Mouse (Mus musculus) kidney, adult 2 months (tissue): ENCODE measurements around the gene Ss18l2.

Experiments
- CTCF ChIP-seq: fragments of 200-500 bp; conservative IDR thresholded peaks from 2 replicates; pipeline ENCODE4 v1.5.1; 2011; ENCODE audit warnings: low read depth, mild to moderate bottlenecking, control low read depth, low read length, moderate library complexity, mixed read lengths; ENCODE audit not compliant: insufficient read depth, insufficient read length
- POLR2A ChIP-seq: fragments of 200-500 bp; IDR thresholded peaks from one replicate; pipeline ENCODE4 v1.6.1; 2011; ENCODE audit warnings: low read depth, low read length, control low read depth

DNA sequence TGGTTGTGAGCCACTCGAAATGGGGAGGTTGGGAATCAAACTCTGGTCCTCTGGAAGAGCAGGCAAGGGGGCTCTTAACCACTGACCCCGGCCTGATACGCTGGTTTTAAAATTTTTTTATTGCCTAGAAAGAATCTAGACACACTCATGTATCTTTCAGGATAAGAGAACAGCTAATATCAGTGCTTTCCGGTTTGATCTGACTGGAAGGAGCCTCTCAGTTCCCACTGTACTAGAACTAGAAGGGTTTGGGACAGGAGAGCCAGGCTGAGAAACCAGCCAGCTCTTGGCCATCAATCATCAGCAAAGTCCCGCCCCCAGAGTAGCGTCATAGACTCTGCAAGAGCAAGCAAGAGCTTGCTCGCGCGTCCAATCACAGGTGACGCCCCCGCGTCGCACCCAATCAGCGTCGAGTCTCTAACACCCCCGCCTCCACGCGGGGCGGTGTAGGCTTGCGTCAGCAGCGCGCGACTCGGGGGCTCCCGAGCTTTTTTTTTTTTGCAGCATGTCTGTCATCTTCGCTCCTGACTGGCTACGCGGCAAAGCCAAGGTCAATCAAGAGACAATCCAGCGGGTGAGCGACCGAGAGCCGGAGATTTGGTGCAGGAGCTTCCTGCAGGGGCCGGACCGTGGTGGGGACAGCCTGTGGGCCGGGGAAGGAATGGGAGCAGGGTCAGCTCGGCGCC lies at the start of gene Ss18l2:
- TF ChIP-seq CTCF = no peak
- no peak for TF ChIP-seq POLR2A
